Mouse (Mus musculus) heart, postnatal 10 days (tissue): ENCODE data around the gene Rab3b. TPM values are rescaled to one million over a fixed set of nuclear protein-coding genes. Genes with fewer than 3 reads are reported as not detected.

Experiments used
- DNase-seq, 2 experiments: peaks; one replicate each; pipeline ENCODE4 v3.0.0; 2021
- intact Hi-C: fragments of 180-260 bp; cut with DNase I; formaldehyde crosslinking; loops from one replicate; pipeline ENCODE4 v1.15.1; 2025
- total RNA-seq, 2 experiments: library from RNA; stranded (reverse); gene quantifications; 2 replicates each; pipeline ENCODE4 v1.2.3; 2021

Gene Rab3b
- total RNA-seq = 1 to 10 TPM in 1 of 2 experiments, under 1 TPM in 1; 0.50 to 1.2 TPM

GRCm38 (mm10) chr4:108878963-108879822, at the start of gene Rab3b:
Gene Rab3b, plus strand, starts transcription at chr4:108879063.
- DNase-seq = peak; percentile 29 to 43
- intact Hi-C loops = no loop called here

GRCm38 (mm10) chr4:108830698-108831097, 48.2 kb upstream of the Rab3b start:
- intact Hi-C loops = no loop called here
- DNase-seq = no peak

GRCm38 (mm10) chr4:108832916-108833827, 45.7 kb upstream of the Rab3b start, which contains the start of gene Btf3l4:
Gene Btf3l4, minus strand, starts transcription at chr4:108833614.
- intact Hi-C loops = no loop called here
- peak; percentile 91 for DNase-seq

- intact Hi-C loops = no loop called here
- no peak for DNase-seq
Observed at GRCm38 (mm10) chr4:108833828-108834114, 45.1 kb upstream of the Rab3b start.

GRCm38 (mm10) chr4:108834115-108834970, 44.5 kb upstream of the Rab3b start, which contains the start of gene Txndc12:
Gene Txndc12, plus strand, starts transcription at chr4:108834601.
- peak; percentile 91 to 92 for DNase-seq
- intact Hi-C loops = no loop called here

- intact Hi-C loops = loop anchor here (1.0 kb wide), 1 partner anchor 12 kb away; the partner anchor contains the start of gene Kti12
- peak; percentile 51 to 57 for DNase-seq
Observed at GRCm38 (mm10) chr4:108834971-108835311, 43.9 kb upstream of the Rab3b start.

GRCm38 (mm10) chr4:108835496-108835895, 43.4 kb upstream of the Rab3b start:
- no peak for DNase-seq

GRCm38 (mm10) chr4:108838031-108838430, 40.8 kb upstream of the Rab3b start:
- DNase-seq = peak; percentile 50 to 69
- intact Hi-C loops = no loop called here

More at GRCm38 (mm10) chr4:108835496-108835895, 43.4 kb upstream of the Rab3b start:
- intact Hi-C loops = loop anchor here (1.0 kb wide), 1 partner anchor 12 kb away; the partner anchor contains the start of gene Kti12

- DNase-seq = no peak
- intact Hi-C loops = no loop called here
Observed at GRCm38 (mm10) chr4:108841920-108842578, 36.8 kb upstream of the Rab3b start.

- no peak for DNase-seq
- intact Hi-C loops = no loop called here
Observed at GRCm38 (mm10) chr4:108843336-108843735, 35.5 kb upstream of the Rab3b start.

- no peak for DNase-seq
- intact Hi-C loops = no loop called here
Observed at GRCm38 (mm10) chr4:108845824-108846569, 32.9 kb upstream of the Rab3b start.

- peak; percentile 90 for DNase-seq
- intact Hi-C loops = loop anchor here (1.0 kb wide), 1 partner anchor 13 kb away; no protein-coding TSS in a partner anchor
Observed at GRCm38 (mm10) chr4:108847715-108848504, 31.0 kb upstream of the Rab3b start, which contains the start of gene Kti12. Gene Kti12, plus strand, starts transcription at chr4:108847785.

- DNase-seq = no peak
- intact Hi-C loops = no loop called here
Observed at GRCm38 (mm10) chr4:108848505-108848848, 30.4 kb upstream of the Rab3b start, which contains the start of gene A730015C16Rik. Gene A730015C16Rik, minus strand, starts transcription at chr4:108848619.

- intact Hi-C loops = loop anchor here (5.0 to 10.0 kb wide), 2 partner anchors 65 to 172 kb away; no protein-coding TSS in a partner anchor
- DNase-seq = no peak
Observed at GRCm38 (mm10) chr4:108866806-108867205, 12.1 kb upstream of the Rab3b start.

GRCm38 (mm10) chr4:108869730-108870374, 9.0 kb upstream of the Rab3b start:
- intact Hi-C loops = loop anchor here (1.0 to 10.0 kb wide), 4 partner anchors 68 to 297 kb away; no protein-coding TSS in a partner anchor
- peak; percentile 89 to 94 for DNase-seq

GRCm38 (mm10) chr4:108873746-108874145, 5.1 kb upstream of the Rab3b start:
- intact Hi-C loops = loop anchor here (5.0 kb wide), 1 partner anchor 294 kb away; no protein-coding TSS in a partner anchor
- DNase-seq = no peak

- no peak for DNase-seq
- intact Hi-C loops = no loop called here
Observed at GRCm38 (mm10) chr4:108877901-108878300, 962 bp upstream of the Rab3b start.
